Mouse (Mus musculus) mammary gland, adult 2 months (tissue): ENCODE data around the gene Tmem254c. TPM values are rescaled to one million over a fixed set of nuclear protein-coding genes. Genes with fewer than 3 reads are reported as not detected.

Experiments
- polyA plus RNA-seq: library from polyadenylated mRNA; depleted of rRNA; stranded (reverse); fragments of >200 nt; gene quantifications from 2 replicates; pipeline ENCODE4 v1.2.3, GENCODE M21; 2012; ENCODE audit warnings: low replicate concordance; rRNA removed

The Tmem254c gene
- 34.8 and 36.1 TPM in 2 replicates for polyA plus RNA-seq

DNA sequence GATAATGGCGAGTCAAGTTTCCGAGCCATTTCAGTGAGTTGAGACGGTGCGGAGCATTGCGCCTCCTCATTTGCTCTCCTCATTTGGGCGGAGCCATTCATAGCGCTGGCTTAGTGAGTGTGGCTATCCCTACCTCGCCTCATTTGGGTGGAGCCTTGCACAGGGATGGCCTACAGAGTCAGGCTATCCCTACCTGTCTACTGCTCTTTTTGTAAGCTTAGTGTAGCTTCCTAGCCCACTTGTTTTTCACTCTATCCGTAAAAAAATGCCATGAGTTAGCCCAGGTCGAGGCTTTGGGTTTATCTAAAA is at the start of gene Tmem254c:
TSS of gene Tmem254c (minus strand) at position 31 of the 309 bp plus-strand sequence.

DNA sequence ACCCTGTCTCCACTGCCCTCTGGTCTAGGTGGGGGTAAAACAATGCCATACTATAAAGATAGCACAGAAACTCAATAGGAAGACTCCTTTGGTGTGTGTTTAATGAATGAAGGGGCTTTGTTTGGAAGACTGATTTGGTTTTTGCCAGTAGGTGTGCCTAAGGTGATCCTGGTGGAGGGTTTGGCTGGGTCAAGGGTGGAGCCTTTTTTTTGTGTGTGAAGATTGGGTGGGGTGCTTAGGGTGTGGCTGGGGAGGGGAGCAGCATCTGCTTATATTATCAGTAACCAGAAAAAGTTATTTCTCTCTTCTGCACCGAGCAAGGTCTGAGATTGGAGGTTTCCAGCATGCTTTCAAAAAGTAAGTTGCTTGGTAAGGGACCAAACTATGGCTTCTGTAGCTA is 14.8 kb upstream of the Tmem254c start, which contains the start of gene Cphx3:
TSS of gene Cphx3 (plus strand) at position 301 of the 400 bp plus-strand sequence.

GRCm38 (mm10) chr14:26081216-26081615 is 14.1 kb upstream of the Tmem254c start, which contains the start of gene Cphx2:
Cphx2 (plus strand) TSS chr14:26081516.

GRCm38 (mm10) chr14:26042611-26043010 is 24.5 kb downstream of the Tmem254c start, which contains the start of gene Gm9780:
Gm9780 (minus strand) TSS chr14:26042711.

Other genes starting within 250 kb of the Tmem254c start
- gene Anxa11, start 225.2 kb downstream of the Tmem254c start, polyA plus RNA-seq: 70.0 and 89.4 TPM in 2 replicates
- 3.0 and 4.8 TPM in 2 replicates for gene Plac9a, start 164.3 kb downstream of the Tmem254c start, polyA plus RNA-seq
- 4.3 and 11.9 TPM in 2 replicates for gene Tmem254a, start 139.7 kb downstream of the Tmem254c start, polyA plus RNA-seq
- not detected in 2 replicates for gene Cphx1, start 129.1 kb downstream of the Tmem254c start, polyA plus RNA-seq
- gene Duxbl1, start 88.8 kb downstream of the Tmem254c start, polyA plus RNA-seq: 0.63 and 1.7 TPM in 2 replicates
- 259 and 584 TPM in 2 replicates for gene Gm9780, start 24.6 kb downstream of the Tmem254c start, polyA plus RNA-seq
- gene Cphx2, start 14.2 kb upstream of the Tmem254c start, polyA plus RNA-seq: not detected in 2 replicates
- gene Cphx3, start 14.9 kb upstream of the Tmem254c start, polyA plus RNA-seq: not detected in 2 replicates
- gene Duxbl2, start 51.0 kb upstream of the Tmem254c start, polyA plus RNA-seq: 0.56 and 0.95 TPM in 2 replicates
- 67.8 and 108 TPM in 2 replicates for gene Plac9b, start 115.1 kb upstream of the Tmem254c start, polyA plus RNA-seq
- 24.1 and 31.0 TPM in 2 replicates for gene Tmem254b, start 139.7 kb upstream of the Tmem254c start, polyA plus RNA-seq
- gene Duxbl3, start 190.6 kb upstream of the Tmem254c start, polyA plus RNA-seq: 0.30 and 0.56 TPM in 2 replicates